23 mouse cellular contexts compared by ENCODE assay signal in the genomic region with DNA sequence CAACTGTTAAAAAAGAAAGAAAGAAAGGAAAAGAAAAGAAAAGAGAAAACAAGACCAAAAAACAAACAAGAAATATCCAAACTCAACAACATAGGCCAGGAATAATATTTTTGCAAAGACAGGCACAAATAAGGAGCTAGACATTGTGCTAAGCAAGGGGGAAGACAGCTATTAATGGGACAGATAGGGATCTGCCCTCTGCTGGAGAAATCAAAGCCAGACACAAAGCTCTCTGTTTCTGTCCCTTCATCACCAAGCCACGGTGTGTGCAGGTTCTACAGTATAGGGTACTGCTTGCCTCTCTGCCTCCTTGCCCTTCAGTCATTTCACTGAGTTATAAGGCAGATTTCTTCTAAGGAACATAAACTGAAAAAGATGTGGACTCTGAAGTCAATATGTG. TPM values are rescaled to one million over a fixed set of nuclear protein-coding genes. Genes with fewer than 3 reads are reported as not detected.
A peak's percentile ranks its signal among the peaks of the same experiment; 100 is the strongest.
DNase-seq lines count a peak whose midpoint lies in the region; ATAC-seq and TF ChIP-seq lines count a peak whose summit lies in the region.
"Had no signal": no experiment of that assay in that cellular context is flagged by ENCODE, and none has a peak within 500 bp of the region (broad histone marks: within the 10 kb centered on the region; RNA-seq: fewer than 3 reads in every experiment).

No protein-coding gene starts in this region.

- no peak for TF ChIP-seq EP300 in lung, postnatal 0 days (IDR thresholded peaks at IDR 0.05)

- H3K4me1 ChIP-seq in hindbrain, postnatal 0 days (ENCODE audit: insufficient read depth, low read length): no peaks in the 10 kb centered on the region
- H3K4me1 ChIP-seq in hindbrain, embryonic 14.5 days (replicated peaks; ENCODE audit: control insufficient read depth, insufficient read depth, low read length): no peaks in the 10 kb centered on the region
- H3K4me1 ChIP-seq in lung, postnatal 0 days (ENCODE audit: insufficient read depth, low read depth, low read length): no peaks in the 10 kb centered on the region
- H3K4me1 ChIP-seq: embryonic facial prominence, embryonic 13.5 days; hindbrain, embryonic 13.5 days; intestine, embryonic 15.5 days; midbrain, embryonic 15.5 days had no signal

- TF ChIP-seq POLR2A in brain, embryonic 14.5 days (IDR thresholded peaks at IDR 0.05; ENCODE audit: borderline replicate concordance, extremely low read depth, insufficient read depth, insufficient read length, poor library complexity, severe bottlenecking): no peak

- no peak overlapping the region for H3K4me3 ChIP-seq in hindbrain, postnatal 0 days (ENCODE audit: low read length)
- H3K4me3 ChIP-seq in hindbrain, embryonic 14.5 days (replicated peaks; ENCODE audit: low read length): no peak overlapping the region
- no peak overlapping the region for H3K4me3 ChIP-seq in lung, postnatal 0 days (ENCODE audit: low read depth, low read length)
- H3K4me3 ChIP-seq: embryonic facial prominence, embryonic 13.5 days; heart, embryonic 12.5 days; hindbrain, embryonic 13.5 days; intestine, embryonic 15.5 days; midbrain, embryonic 15.5 days had no signal

- 52% methylated on average over 1 of the region's 1 CpGs for WGBS in hindbrain, postnatal 0 days
- WGBS in hindbrain, embryonic 14.5 days: 47% methylated on average over 1 of the region's 1 CpGs
- 46% methylated on average over 1 of the region's 1 CpGs for WGBS in lung, postnatal 0 days

- H3K27me3 ChIP-seq in hindbrain, postnatal 0 days (ENCODE audit: insufficient read depth, low read length): no peaks in the 10 kb centered on the region
- H3K27me3 ChIP-seq in hindbrain, embryonic 14.5 days (ENCODE audit: control insufficient read depth, insufficient read depth, low read length): no peaks in the 10 kb centered on the region
- no peaks in the 10 kb centered on the region for H3K27me3 ChIP-seq in lung, postnatal 0 days (replicated peaks; ENCODE audit: insufficient read depth, low read length)
- H3K27me3 ChIP-seq: embryonic facial prominence, embryonic 13.5 days; heart, embryonic 12.5 days; hindbrain, embryonic 13.5 days; intestine, embryonic 15.5 days; midbrain, embryonic 15.5 days had no signal

- no peak for ATAC-seq in hindbrain, postnatal 0 days
- ATAC-seq in hindbrain, embryonic 14.5 days (ENCODE audit: low FRiP score): no peak
- ATAC-seq in lung, postnatal 0 days: no peak
- no peak for ATAC-seq in CD4-positive, CD25-positive, alpha-beta regulatory T cell, adult 4 months
- ATAC-seq: forebrain, embryonic 16.5 days; intestine, embryonic 15.5 days; midbrain, embryonic 15.5 days had no signal

- TF ChIP-seq CTCF in hindbrain, postnatal 0 days (IDR thresholded peaks at IDR 0.05; ENCODE audit: low read depth): peak; percentile 48
- TF ChIP-seq CTCF in lung, postnatal 0 days (IDR thresholded peaks at IDR 0.05): peak; percentile 13; the same call in 1 of the 2 replicates
- peak; percentile 35; the same call in 1 of the 2 replicates for TF ChIP-seq CTCF in brain, embryonic 14.5 days (IDR thresholded peaks at IDR 0.05; ENCODE audit: borderline replicate concordance, extremely low read depth, insufficient read depth, insufficient read length)

- no peak overlapping the region for H3K4me2 ChIP-seq in hindbrain, postnatal 0 days (ENCODE audit: low read depth, low read length)
- H3K4me2 ChIP-seq in hindbrain, embryonic 14.5 days (replicated peaks): no peak overlapping the region
- no peak overlapping the region for H3K4me2 ChIP-seq in lung, postnatal 0 days (replicated peaks; ENCODE audit: low read depth, low read length)
- H3K4me2 ChIP-seq: embryonic facial prominence, embryonic 13.5 days; heart, embryonic 12.5 days; hindbrain, embryonic 13.5 days; intestine, embryonic 15.5 days; liver, embryonic 11.5 days; midbrain, embryonic 15.5 days had no signal

- no peaks in the 10 kb centered on the region for H3K9me3 ChIP-seq in hindbrain, postnatal 0 days (ENCODE audit: low read length)
- H3K9me3 ChIP-seq in hindbrain, embryonic 14.5 days (ENCODE audit: control insufficient read depth, low read length): no peaks in the 10 kb centered on the region
- no peaks in the 10 kb centered on the region for H3K9me3 ChIP-seq in lung, postnatal 0 days (ENCODE audit: low read length)
- H3K9me3 ChIP-seq: embryonic facial prominence, embryonic 13.5 days; heart, embryonic 12.5 days; hindbrain, embryonic 13.5 days; intestine, embryonic 15.5 days; midbrain, embryonic 15.5 days had no signal

- no peak overlapping the region for H3K9ac ChIP-seq in hindbrain, postnatal 0 days (replicated peaks; ENCODE audit: low read length)
- no peak overlapping the region for H3K9ac ChIP-seq in hindbrain, embryonic 14.5 days
- no peak overlapping the region for H3K9ac ChIP-seq in lung, postnatal 0 days (replicated peaks; ENCODE audit: low read depth)
- H3K9ac ChIP-seq: embryonic facial prominence, embryonic 13.5 days; heart, embryonic 12.5 days; hindbrain, embryonic 13.5 days; intestine, embryonic 15.5 days; midbrain, embryonic 15.5 days had no signal

- no peak for DNase-seq in hindbrain, postnatal 0 days (ENCODE audit: low spot score)
- DNase-seq in hindbrain, embryonic 14.5 days (ENCODE audit: low spot score): no peak
- DNase-seq in lung, postnatal 0 days (ENCODE audit: low spot score): no peak
- DNase-seq in lung, postnatal 4 days: no peak
- peak; percentile 11 for DNase-seq in ES-CJ7 (ENCODE audit: low read depth, low spot score)
- DNase-seq in brain, embryonic 14.5 days (ENCODE audit: low read depth): peak; percentile 13
- no peak for DNase-seq in spleen, adult 18-20 months
- DNase-seq: adrenal gland, postnatal 25 days; cerebellum, adult 18-20 months; cerebellum, postnatal 36 days; heart, postnatal 14 days; kidney, postnatal 25 days; layer of hippocampus, adult 9-11 months; right cerebral cortex, postnatal 14 days; thymus, adult 18-20 months had no signal

- no peak overlapping the region for H3K27ac ChIP-seq in hindbrain, postnatal 0 days
- H3K27ac ChIP-seq in hindbrain, embryonic 14.5 days: no peak overlapping the region
- H3K27ac ChIP-seq in lung, postnatal 0 days (ENCODE audit: low read length): no peak overlapping the region
- H3K27ac ChIP-seq: embryonic facial prominence, embryonic 13.5 days; hindbrain, embryonic 13.5 days; intestine, embryonic 15.5 days; midbrain, embryonic 15.5 days had no signal

- no peaks in the 10 kb centered on the region for H3K36me3 ChIP-seq in hindbrain, postnatal 0 days (ENCODE audit: insufficient read depth, low read length)
- no peaks in the 10 kb centered on the region for H3K36me3 ChIP-seq in hindbrain, embryonic 14.5 days (replicated peaks; ENCODE audit: control insufficient read depth, insufficient read depth)
- H3K36me3 ChIP-seq in lung, postnatal 0 days (ENCODE audit: insufficient read depth, low read length): no peaks in the 10 kb centered on the region
- H3K36me3 ChIP-seq: embryonic facial prominence, embryonic 13.5 days; heart, embryonic 12.5 days; hindbrain, embryonic 13.5 days; intestine, embryonic 15.5 days; midbrain, embryonic 15.5 days had no signal

RNA-seq across cellular contexts. Expression of a gene that starts 57.8 kb away (rescaled TPM):
- 66.6 and 98.0 TPM in 2 replicates for total RNA-seq in hindbrain, postnatal 0 days (2014; rRNA removed)
- 130 and 131 TPM in 2 replicates for polyA plus RNA-seq in hindbrain, postnatal 0 days (2015; fragmentation: Nextera tagmentation; extraction: Ambion mirVana)
- 111 and 126 TPM in 2 replicates for polyA plus RNA-seq in hindbrain, embryonic 14.5 days (2014; fragmentation: Nextera tagmentation; extraction: Ambion mirVana)
- polyA plus RNA-seq in lung, postnatal 0 days (2015; fragmentation: Nextera tagmentation; extraction: Ambion mirVana): 59.2 and 64.0 TPM in 2 replicates
- 84.4 and 85.6 TPM in 2 replicates for polyA plus RNA-seq in brain, embryonic 14.5 days (2012; rRNA removed)
- polyA plus RNA-seq in CD4-positive, CD25-positive, alpha-beta regulatory T cell, adult 4 months (2017; shearing (Covaris generic)): 100 to 1,000 TPM; 107 to 123 TPM

Comparison
In these comparisons a context has a peak if more than half of its experiments do, and no peak if none do; other contexts are left out.
1. DNase-seq: peak in ES-CJ7 (single experiment) and brain, embryonic 14.5 days (single experiment); none in hindbrain, postnatal 0 days (single experiment), hindbrain, embryonic 14.5 days (single experiment), lung, postnatal 0 days (single experiment), lung, postnatal 4 days (0 of 2) and spleen, adult 18-20 months (0 of 2).
2. Peak in every context shown above with its lines, with median percentiles within 50 percentile points of each other: CTCF ChIP-seq.